Mouse (Mus musculus): Measurements from ENCODE around the gene Serpinf2.

Gene Serpinf2

DNA sequence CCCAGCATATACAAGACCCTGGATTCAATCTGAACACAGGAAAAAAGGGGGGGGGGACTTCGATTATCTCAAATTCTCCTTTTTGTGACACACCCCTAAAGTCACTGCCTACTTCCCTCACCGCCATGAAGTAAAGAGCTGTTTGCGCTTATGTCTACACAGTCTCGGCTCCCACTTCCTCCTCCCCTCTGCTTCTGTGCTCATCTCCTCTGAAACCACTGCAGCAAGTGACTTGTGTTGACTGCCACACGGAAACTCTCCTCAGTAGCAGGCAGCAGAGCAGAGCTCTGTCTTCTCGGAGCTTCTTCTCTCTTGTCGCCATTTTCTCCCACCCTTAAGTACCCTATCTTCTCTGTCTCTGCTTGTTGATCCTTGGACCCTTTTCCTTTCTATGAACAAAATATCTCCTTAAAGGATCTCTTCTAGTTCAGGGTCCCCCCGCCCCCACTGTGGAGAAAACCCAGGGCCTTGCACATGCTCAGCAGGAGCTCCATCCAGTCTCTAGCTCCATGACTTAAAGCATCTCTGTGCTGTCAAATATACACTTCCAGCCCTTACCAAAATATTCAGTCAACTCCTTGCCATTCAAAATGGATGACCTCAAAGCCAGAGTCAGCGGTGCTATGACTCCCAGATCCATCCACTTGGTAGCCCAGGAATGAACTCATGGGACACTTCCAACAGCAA lies 10.2 kb downstream of the Serpinf2 start:
- DNase-seq (ENCODE audit: low spot score): peak; percentile 56

DNA sequence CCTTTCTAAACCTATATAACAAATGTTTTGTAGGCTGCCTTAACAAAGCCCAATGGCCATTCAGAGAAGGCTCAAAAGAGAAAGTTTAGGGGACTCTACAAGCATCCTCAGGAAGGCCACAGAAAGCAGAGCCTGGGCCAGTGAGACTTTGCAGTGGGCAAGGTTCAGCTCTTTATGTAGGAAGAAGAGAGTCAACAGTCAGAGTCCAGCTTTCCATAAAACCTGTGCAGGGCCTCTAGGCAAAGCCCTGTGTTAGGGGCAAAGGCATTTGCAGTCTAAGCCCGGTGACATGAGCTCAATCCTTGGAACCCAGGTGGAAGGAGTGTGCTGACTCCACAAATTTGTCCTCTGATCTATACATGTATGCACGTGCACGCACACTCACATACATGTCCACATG lies 14.9 kb downstream of the Serpinf2 start:
- DNase-seq (ENCODE audit: low spot score): no peak

DNA sequence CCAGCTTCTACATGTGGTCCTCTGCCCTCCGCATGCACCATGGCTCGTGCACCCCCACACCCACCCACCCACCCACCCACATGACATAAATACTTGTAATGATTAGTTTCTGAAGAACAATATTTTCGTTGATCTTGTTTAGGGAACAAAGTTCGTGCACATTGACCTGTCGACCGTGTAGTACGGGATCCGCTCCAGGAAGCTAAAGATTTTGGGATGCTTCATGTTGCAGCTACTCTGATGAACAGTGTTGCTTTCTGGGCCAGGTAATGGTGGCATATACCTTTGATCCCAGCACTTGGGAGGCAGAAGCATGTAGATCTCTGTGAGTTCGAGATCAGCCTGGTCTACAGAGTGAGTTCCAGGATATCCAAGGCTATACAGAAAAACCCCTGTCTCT lies 15.4 kb downstream of the Serpinf2 start:
- no peak for DNase-seq (ENCODE audit: low spot score)

DNA sequence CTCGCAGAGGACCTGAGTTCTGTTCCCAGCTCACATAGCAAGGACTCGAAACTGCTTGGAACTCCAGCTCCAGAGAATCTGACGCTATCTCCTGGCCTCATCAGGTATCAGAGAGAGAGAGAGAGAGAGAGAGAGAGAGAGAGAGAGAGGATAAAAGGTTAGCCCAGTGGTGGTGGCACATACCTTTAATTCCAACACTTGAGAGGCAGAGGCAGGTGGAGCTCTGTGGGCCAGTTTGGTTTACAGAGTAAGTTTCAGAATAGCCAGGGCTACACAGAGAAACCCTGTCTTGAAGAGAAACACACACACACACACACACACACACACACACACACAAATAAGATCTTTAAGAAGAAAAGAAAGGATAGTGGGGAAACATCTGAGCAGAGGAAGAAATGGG lies 16.3 kb downstream of the Serpinf2 start:
- no peak for DNase-seq (ENCODE audit: low spot score)

DNA sequence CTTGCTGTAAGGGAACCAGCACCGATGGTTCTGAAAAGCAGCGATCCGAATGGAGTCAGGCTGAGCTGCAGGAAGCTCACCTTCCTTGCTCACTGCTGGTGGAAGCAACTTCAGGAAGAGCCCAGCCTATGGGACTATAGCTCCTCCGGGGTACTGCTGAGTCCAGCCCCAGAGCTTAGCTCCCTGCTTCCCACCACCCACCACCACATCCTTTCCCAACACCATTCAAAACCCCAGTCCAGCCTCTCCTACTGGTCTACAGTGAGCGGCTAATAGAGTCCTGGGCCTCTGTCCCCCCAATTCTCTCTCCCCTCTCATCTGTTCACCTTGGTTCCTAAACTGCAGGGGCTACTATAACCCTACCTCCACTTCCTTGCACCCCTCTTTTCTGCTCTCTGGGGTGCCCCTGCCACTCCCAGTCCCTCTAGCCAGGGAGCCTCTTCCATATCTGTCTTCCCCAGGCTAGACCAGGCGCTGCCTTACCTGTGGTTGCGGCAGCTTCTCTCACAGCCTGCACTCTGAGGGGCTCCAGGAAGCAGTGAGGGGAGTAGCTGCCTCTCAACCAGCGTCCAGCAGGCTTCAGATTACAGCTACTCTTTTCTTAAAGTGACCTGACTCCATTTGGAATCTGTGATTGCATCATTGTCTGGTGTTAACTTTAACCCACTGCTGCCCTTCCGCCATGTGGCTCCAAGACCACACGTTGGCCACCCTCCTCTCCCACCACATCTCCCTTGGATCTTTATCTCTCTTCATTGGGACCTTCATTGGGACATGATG lies 17.2 kb downstream of the Serpinf2 start, which contains the start of gene Serpinf1:
Gene Serpinf1 (minus strand): TSS at position 689 of the 780 bp plus-strand sequence.
- no peak for DNase-seq (ENCODE audit: low spot score)

- DNase-seq (ENCODE audit: low spot score): no peak
These were observed 17.9 kb downstream of the Serpinf2 start for GRCm38 (mm10) chr11:75421375-75422012.

DNA sequence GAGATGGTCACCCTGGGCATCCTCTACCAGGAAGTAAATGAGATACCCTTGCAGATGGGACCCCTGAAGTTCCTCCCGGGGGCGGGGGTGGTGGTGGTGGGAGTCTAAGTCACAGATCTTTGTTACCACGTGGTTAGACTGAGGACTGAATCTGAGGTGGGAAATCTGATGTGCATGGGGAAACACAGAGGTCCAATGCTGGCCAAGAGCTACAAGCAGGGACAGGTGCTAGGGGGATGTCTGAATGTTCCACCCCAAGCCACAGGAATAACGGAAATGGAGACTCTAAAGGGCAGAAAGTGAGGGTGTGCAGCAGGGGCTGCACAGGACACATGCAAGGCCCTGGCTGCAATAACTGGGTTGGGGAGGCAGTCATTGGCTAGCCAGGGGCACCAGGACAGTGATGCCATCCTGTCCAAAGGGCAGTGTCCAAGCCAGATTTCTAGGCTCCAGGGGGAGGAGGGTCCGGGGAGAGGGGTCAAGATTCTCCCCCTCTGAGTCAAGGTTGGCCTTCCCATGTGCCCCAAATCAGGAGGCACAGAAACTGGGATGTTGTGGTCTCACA lies 18.5 kb downstream of the Serpinf2 start:
- DNase-seq (ENCODE audit: low spot score): no peak

- DNase-seq (ENCODE audit: low spot score): no peak
These were observed 19.4 kb downstream of the Serpinf2 start for GRCm38 (mm10) chr11:75420037-75420436.

DNA sequence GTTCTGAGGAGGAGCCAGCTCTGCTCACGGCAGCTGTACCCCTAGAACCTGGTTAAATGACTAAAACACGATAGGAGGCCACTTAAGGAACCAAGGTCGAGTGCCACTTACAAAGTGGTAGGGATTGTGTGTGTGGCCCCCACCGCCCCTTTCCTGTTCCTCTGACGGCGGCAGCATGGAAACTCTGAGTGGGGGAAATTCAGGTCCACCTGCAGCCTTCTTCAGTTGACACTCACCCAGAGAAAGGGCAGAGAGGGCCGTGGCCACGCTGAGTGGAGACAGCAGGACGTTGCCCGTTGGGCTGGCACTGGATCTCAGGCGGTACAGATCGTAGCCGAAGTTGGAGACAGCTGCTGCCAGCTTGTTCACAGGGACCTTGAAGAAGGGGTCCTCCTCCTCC lies 23.4 kb downstream of the Serpinf2 start:
- no peak for DNase-seq (ENCODE audit: low spot score)

DNA sequence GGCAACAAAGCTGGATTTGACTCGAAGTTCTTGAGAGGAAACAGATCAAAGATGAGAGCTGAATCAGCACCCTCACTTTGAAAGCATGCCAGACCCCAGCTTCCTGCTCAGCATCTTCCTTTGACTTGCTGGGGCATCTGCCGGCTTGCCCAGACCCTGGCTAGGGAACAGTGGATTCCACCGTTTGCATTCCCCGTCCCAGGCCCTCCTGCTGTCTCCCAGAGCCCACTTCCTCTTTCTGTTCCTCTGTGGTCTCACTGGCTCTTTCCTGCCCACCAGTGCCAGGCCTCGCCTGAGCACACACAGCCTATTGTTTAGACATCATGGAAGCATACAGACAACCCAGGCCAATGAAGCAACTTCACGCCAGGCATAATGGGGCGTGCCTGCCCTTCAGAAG lies 24.3 kb downstream of the Serpinf2 start:
- no peak for DNase-seq (ENCODE audit: low spot score)

DNA sequence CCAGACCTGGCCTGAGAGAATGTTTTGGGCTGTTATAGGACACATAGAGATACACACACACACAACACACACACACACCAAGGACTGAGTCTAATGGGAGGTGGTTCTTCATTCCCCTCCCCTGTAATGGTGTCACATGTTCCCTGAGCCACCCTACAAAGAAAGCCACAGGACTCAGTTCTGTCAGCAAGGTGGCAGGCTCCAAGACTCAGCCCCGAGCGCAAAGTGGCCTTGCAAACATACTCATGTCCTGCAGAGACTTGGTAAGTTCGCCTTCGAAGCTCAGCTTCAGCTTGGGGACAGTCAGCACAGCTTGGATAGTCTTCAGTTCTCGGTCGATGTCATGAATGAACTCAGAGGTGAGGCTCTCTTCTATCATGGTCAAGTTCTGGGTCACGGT lies 28.8 kb downstream of the Serpinf2 start:
- DNase-seq (ENCODE audit: low spot score): no peak

GRCm38 (mm10) chr11:75409679-75410575 lies 29.5 kb downstream of the Serpinf2 start:
- no peak for DNase-seq (ENCODE audit: low spot score)

GRCm38 (mm10) chr11:75406865-75407264 lies 32.5 kb downstream of the Serpinf2 start:
- DNase-seq (ENCODE audit: low spot score): peak; percentile 50

GRCm38 (mm10) chr11:75406104-75406503 lies 33.3 kb downstream of the Serpinf2 start:
- DNase-seq (ENCODE audit: low spot score): no peak

GRCm38 (mm10) chr11:75404801-75405200 lies 34.6 kb downstream of the Serpinf2 start:
- DNase-seq (ENCODE audit: low spot score): no peak

GRCm38 (mm10) chr11:75403301-75404052 lies 35.9 kb downstream of the Serpinf2 start:
- peak; percentile 60 for DNase-seq (ENCODE audit: low spot score)

DNA sequence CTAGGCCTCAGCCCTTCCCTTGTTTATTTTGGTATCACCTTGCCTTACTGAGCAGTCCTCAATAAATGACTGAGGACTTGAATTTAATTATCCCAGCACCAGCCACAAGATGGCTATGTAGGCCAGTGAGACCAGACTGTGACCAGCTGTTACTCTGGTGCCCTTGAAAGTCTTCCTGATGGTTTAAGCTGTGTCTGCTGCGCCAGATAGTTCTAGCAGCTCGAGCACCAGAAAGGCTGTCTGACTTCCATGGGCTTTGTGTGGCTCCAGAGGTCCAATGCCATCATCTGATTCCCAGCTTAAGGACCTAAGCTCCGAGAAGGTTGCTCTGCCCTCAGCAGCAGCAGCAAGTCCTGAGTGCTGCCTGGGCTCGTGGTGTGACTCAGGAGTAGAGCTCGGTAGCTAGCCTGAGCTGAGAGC lies 37.1 kb downstream of the Serpinf2 start:
- DNase-seq (ENCODE audit: low spot score): peak; percentile 71

DNA sequence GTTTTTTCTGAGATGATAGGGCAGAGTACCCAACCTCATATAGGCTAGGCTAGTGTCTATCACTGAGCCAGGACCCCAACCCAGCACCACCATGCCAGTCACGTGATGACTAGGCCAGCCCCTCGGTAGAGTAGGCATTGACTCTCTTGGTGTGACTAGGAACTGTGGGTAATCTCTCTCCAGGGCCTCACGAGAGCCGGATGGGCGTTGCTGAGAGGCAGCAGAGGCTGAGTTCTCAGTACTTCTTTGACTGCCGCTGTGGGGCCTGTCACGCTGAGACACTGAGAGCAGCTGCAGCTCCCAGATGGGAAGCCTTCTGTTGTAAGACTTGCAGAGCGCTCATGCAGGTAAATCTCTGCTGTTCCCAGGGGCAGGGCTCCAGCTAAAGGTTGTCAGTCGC lies 39.3 kb downstream of the Serpinf2 start:
- DNase-seq (ENCODE audit: low spot score): no peak

- no peak for DNase-seq (ENCODE audit: low spot score)
These were observed 40.0 kb downstream of the Serpinf2 start for GRCm38 (mm10) chr11:75399411-75399841.

- DNase-seq (ENCODE audit: low spot score): no peak
These were observed 41.9 kb downstream of the Serpinf2 start for GRCm38 (mm10) chr11:75397452-75397851.

GRCm38 (mm10) chr11:75395611-75396010 lies 43.8 kb downstream of the Serpinf2 start:
- no peak for DNase-seq (ENCODE audit: low spot score)

All from lung, postnatal 25 days (tissue).